9 mouse cellular contexts compared by ENCODE assay signal in the genomic region with DNA sequence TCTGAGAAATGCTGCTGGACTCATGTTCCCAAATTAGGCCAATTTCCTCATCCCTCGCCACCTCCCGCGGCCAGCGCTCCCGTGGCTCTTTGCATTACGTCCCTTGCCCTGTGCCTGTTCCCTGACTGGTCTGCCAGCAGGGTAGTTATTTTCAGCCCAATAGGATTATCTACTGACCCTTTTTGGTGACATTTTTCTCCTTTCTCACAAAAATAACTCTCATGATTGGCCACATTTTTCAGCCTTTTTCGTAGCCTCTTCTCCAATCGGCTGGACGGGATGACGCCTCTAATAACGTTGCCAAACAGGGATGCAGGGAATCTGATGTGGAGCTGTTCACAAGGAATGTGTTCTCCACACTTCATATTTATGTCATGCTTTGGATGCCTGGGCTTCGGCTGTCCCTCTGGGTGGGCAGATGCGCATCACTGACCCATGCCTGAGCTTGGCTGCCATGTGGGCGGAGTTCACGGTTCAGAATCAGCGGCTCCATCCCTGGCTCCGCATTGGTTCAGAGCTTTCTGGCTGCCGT. TPM values are rescaled to one million over a fixed set of nuclear protein-coding genes. Genes with fewer than 3 reads are reported as not detected.
DNase-seq lines count a peak whose midpoint lies in the region; ATAC-seq and TF ChIP-seq lines count a peak whose summit lies in the region.
"Had no signal": no experiment of that assay in that cellular context is flagged by ENCODE, and none has a peak within 500 bp of the region (broad histone marks: within the 10 kb centered on the region; RNA-seq: fewer than 3 reads in every experiment).

No protein-coding gene starts in this region.

- no peaks in the 10 kb centered on the region for H3K36me3 ChIP-seq in forebrain, postnatal 0 days (ENCODE audit: insufficient read depth)
- H3K36me3 ChIP-seq in forebrain, embryonic 11.5 days (ENCODE audit: control insufficient read depth, insufficient read depth, low read length), result no peaks in the 10 kb centered on the region
- H3K36me3 ChIP-seq in intestine, postnatal 0 days (ENCODE audit: control insufficient read depth, insufficient read depth), result peaks cover 6% of the 10 kb centered on the region; the same call in 1 of the 2 replicates

- H3K4me1 ChIP-seq in forebrain, postnatal 0 days (ENCODE audit: insufficient read depth), result no peaks in the 10 kb centered on the region
- no peaks in the 10 kb centered on the region for H3K4me1 ChIP-seq in forebrain, embryonic 11.5 days (replicated peaks; ENCODE audit: control insufficient read depth, insufficient read depth, low read length)
- H3K4me1 ChIP-seq in intestine, postnatal 0 days (replicated peaks; ENCODE audit: control insufficient read depth, insufficient read depth, low read length), result no peaks in the 10 kb centered on the region

- H3K9me3 ChIP-seq in forebrain, postnatal 0 days (ENCODE audit: low read length), result no peaks in the 10 kb centered on the region
- no peaks in the 10 kb centered on the region for H3K9me3 ChIP-seq in forebrain, embryonic 11.5 days (ENCODE audit: control insufficient read depth, low read length)
- H3K9me3 ChIP-seq in intestine, postnatal 0 days (ENCODE audit: control insufficient read depth), result no peaks in the 10 kb centered on the region
- H3K9me3 ChIP-seq: megakaryocyte, embryonic 14.5 days had no signal

- intact Hi-C loops in left cerebral cortex, postnatal 36 days (cut with DNase I), result no loop called here

- no peaks in the 10 kb centered on the region for H3K27me3 ChIP-seq in forebrain, postnatal 0 days (ENCODE audit: insufficient read depth, low read length)
- no peaks in the 10 kb centered on the region for H3K27me3 ChIP-seq in forebrain, embryonic 11.5 days (ENCODE audit: control insufficient read depth, insufficient read depth, low read length)
- no peaks in the 10 kb centered on the region for H3K27me3 ChIP-seq in intestine, postnatal 0 days (replicated peaks; ENCODE audit: control insufficient read depth, insufficient read depth, low read length)

- no peak for DNase-seq in forebrain, postnatal 0 days
- no peak for DNase-seq in forebrain, embryonic 11.5 days (ENCODE audit: low spot score)
- peak; percentile 29 for DNase-seq in embryo, embryonic 9.5 days (ENCODE audit: extremely low spot score)
- DNase-seq in lung, postnatal 10 days, result peak; percentile 88
- DNase-seq in layer of hippocampus, adult 9-10 months (ENCODE audit: low spot score), result no peak
- DNase-seq in adrenal gland, adult 18-20 months (ENCODE audit: low spot score in 2 of 2), result no peak
- no peak for DNase-seq in left cerebral cortex, postnatal 36 days (ENCODE audit: low spot score in 2 of 2)

- TF ChIP-seq CTCF in forebrain, postnatal 0 days (IDR thresholded peaks at IDR 0.05; ENCODE audit: low read depth), result no peak
- no peak for TF ChIP-seq CTCF in intestine, postnatal 0 days (IDR thresholded peaks at IDR 0.05; ENCODE audit: low read depth)

- no peak overlapping the region for H3K4me3 ChIP-seq in forebrain, postnatal 0 days (ENCODE audit: low read depth, low read length)
- no peak overlapping the region for H3K4me3 ChIP-seq in forebrain, embryonic 11.5 days (ENCODE audit: low read depth, low read length)
- no peak overlapping the region for H3K4me3 ChIP-seq in intestine, postnatal 0 days (ENCODE audit: low read depth, low read length)
- H3K4me3 ChIP-seq: megakaryocyte, embryonic 14.5 days had no signal

- ATAC-seq in forebrain, postnatal 0 days, result peak; percentile 14
- ATAC-seq in forebrain, embryonic 11.5 days (replicated peaks; ENCODE audit: low FRiP score), result no peak
- ATAC-seq in intestine, postnatal 0 days, result 0 out of 2 replicates have a peak, but pooled peaks have one; percentile 25

- H3K9ac ChIP-seq in forebrain, postnatal 0 days, result no peak overlapping the region
- H3K9ac ChIP-seq in forebrain, embryonic 11.5 days (ENCODE audit: low read length), result no peak overlapping the region
- no peak overlapping the region for H3K9ac ChIP-seq in intestine, postnatal 0 days (ENCODE audit: low read depth, low read length)

- 33% methylated on average over 18 of the region's 18 CpGs for WGBS in forebrain, postnatal 0 days
- WGBS in forebrain, embryonic 11.5 days, result 30% methylated on average over 18 of the region's 18 CpGs
- WGBS in intestine, postnatal 0 days, result 68% methylated on average over 18 of the region's 18 CpGs

- H3K4me2 ChIP-seq in forebrain, postnatal 0 days (ENCODE audit: low read depth), result no peak overlapping the region
- no peak overlapping the region for H3K4me2 ChIP-seq in forebrain, embryonic 11.5 days (ENCODE audit: low read depth, low read length, severe bottlenecking)
- H3K4me2 ChIP-seq in intestine, postnatal 0 days (replicated peaks; ENCODE audit: low read depth), result no peak overlapping the region

- H3K27ac ChIP-seq in forebrain, postnatal 0 days (ENCODE audit: low read depth, low read length), result no peak overlapping the region
- no peak overlapping the region for H3K27ac ChIP-seq in forebrain, embryonic 11.5 days (ENCODE audit: low read depth, low read length)
- H3K27ac ChIP-seq in intestine, postnatal 0 days (ENCODE audit: low read depth, low read length), result no peak overlapping the region

RNA-seq across cellular contexts. Expression of a gene that starts 9.3 kb away (rescaled TPM):
- total RNA-seq in forebrain, postnatal 0 days (2014; rRNA removed), result 12.9 and 19.5 TPM in 2 replicates
- polyA plus RNA-seq in forebrain, postnatal 0 days (2015; fragmentation: Nextera tagmentation; extraction: Ambion mirVana), result 33.9 and 35.3 TPM in 2 replicates
- 80.9 and 89.3 TPM in 2 replicates for polyA plus RNA-seq in forebrain, embryonic 11.5 days (2014; fragmentation: Nextera tagmentation; extraction: Ambion mirVana)
- polyA plus RNA-seq in intestine, postnatal 0 days (2015; fragmentation: Nextera tagmentation; extraction: Ambion mirVana), result 61.0 and 65.9 TPM in 2 replicates
- total RNA-seq in adrenal gland, adult 18-20 months (2021), result 10 to 100 TPM; 22.6 to 26.2 TPM
- 10 to 100 TPM; 14.4 to 15.8 TPM for total RNA-seq in left cerebral cortex, postnatal 36 days (2021)

RNA-seq across cellular contexts. Expression of a gene that starts 12.8 kb away (rescaled TPM):
- total RNA-seq in forebrain, postnatal 0 days (2014; rRNA removed), result 6.5 and 7.3 TPM in 2 replicates
- 5.3 and 6.8 TPM in 2 replicates for polyA plus RNA-seq in forebrain, postnatal 0 days (2015; fragmentation: Nextera tagmentation; extraction: Ambion mirVana)
- polyA plus RNA-seq in forebrain, embryonic 11.5 days (2014; fragmentation: Nextera tagmentation; extraction: Ambion mirVana), result 5.1 and 5.7 TPM in 2 replicates
- polyA plus RNA-seq in intestine, postnatal 0 days (2015; fragmentation: Nextera tagmentation; extraction: Ambion mirVana), result 8.5 and 9.2 TPM in 2 replicates
- total RNA-seq in adrenal gland, adult 18-20 months (2021), result 10 to 100 TPM in 1 of 2 experiments, 1 to 10 TPM in 1; 8.7 to 13.7 TPM
- 10 to 100 TPM; 12.7 to 13.9 TPM for total RNA-seq in left cerebral cortex, postnatal 36 days (2021)

Comparison
In these comparisons a context has a peak if more than half of its experiments do, and no peak if none do; other contexts are left out.
1. DNase-seq: peak in embryo, embryonic 9.5 days (single experiment) and lung, postnatal 10 days (single experiment); none in forebrain, postnatal 0 days (single experiment), forebrain, embryonic 11.5 days (single experiment), layer of hippocampus, adult 9-10 months (single experiment), adrenal gland, adult 18-20 months (0 of 2) and left cerebral cortex, postnatal 36 days (0 of 2).